Mouse (Mus musculus): ENCODE measurements around the gene Dexi.
A peak's percentile ranks its signal among the peaks of the same experiment; 100 is the strongest.

Gene Dexi

DNA sequence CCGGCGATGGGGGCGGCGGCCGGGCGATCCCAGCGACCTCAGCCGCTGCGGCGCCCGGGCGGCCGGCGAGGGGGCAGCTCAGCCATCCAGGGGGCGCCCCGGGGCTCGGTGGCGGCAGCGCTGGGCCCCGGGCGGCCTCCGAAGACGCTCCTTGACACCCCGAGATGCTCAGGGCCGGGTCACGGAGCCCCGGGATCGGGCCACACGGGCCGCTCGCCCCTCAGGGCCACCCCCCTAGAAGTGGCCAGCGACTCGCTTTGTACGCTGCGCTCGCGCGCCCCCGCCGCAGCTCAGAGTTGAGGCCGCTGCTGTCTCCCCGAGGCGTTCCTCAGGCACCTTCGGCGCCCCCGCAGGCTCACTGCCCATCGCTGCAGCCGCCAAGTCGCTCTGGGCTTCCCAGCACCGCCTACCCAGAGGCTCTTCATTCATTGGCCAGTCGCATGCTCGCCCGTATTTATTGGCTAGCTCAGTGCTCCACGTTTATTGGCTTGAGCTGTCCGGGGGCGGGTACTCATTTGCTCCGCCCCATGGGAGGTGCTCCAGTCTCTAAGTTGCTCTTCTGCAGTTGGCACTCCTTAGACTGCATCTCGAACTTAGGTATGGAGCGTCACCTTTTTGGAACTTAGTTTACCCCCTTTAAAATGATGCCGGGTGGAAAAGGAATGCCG lies at the start of gene Dexi:
Gene Dexi (minus strand): TSS at position 357 of the 668 bp plus-strand sequence.
- peak; percentile 81 to 88 for DNase-seq (ENCODE audit: low spot score in 2 of 2)

DNA sequence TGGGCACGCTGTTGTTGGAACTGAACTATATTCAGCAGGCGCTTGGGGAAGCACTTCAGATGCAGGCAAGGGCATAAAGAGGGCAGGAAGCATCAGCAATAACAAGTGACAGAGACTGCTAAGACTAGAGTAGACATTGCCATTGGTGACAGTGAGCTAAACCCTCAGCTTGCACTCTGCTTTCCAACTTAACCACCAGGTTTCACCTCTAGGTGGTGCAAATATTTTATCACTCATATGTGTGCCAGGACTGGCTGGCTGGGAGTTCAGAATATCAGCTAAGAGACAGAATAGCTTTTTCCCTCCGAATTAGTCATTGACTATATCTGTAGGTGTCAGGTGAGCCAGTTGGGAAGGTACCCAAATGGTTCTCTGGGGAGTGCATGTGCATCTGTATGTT lies 43.7 kb upstream of the Dexi start:
- no peak for DNase-seq (ENCODE audit: low spot score in 2 of 2)

- DNase-seq (ENCODE audit: low spot score in 2 of 2): no peak
Measured at GRCm38 (mm10) chr16:10585165-10585564, 42.3 kb upstream of the Dexi start.

DNA sequence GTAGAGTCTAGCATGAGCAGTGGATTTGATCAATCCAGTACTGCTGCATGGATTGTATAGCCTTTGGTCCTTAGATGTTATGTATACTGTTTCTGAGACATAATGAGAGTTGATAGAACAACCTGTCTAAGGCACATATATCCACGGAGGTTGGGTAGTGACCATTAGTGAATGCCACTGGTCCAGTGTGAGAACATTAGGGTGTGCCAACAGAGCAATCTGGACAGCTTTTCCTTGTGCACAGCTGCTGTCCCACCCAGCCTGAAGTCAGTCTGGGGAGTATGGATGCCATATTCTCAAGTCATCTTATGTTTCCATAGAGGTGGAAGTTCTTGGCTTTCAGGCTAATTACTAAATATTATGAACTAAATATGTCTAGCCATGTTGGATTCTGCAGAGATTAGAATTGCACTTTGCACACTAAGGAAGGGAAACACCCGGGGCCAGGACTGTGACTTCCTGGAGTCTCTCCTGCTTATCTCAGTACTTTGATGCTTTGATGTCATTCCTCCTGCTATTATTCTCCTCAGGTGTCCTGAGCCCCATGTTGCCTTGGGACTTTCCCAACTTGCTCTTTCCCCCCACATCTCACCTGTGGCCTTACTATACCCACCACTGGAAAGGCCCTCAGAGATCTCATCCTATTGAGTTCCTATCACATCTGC lies 38.5 kb upstream of the Dexi start:
- DNase-seq (ENCODE audit: low spot score in 2 of 2): no peak

GRCm38 (mm10) chr16:10578376-10578775 lies 35.5 kb upstream of the Dexi start:
- no peak for DNase-seq (ENCODE audit: low spot score in 2 of 2)

GRCm38 (mm10) chr16:10577548-10577947 lies 34.7 kb upstream of the Dexi start:
- DNase-seq (ENCODE audit: low spot score in 2 of 2): no peak

DNA sequence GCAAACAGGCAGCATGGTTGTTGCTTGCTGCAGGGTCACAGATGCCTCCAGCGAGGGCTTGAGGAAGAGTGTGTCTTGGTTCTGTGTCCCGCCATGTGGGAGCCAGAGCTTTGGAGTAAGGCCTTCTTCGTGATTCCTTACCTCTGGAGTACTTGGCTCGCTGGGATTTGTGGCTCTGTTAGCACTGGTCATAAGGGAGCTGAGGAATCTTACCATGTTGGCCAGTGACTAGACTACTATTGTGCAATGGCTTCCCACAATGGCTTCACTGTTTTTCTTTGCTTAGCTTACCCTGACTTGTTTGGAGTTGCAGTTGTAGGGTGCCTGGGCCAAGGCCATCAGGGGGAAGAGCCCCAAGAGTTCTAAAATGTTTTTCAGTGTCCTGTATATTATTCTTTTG lies 33.1 kb upstream of the Dexi start:
- no peak for DNase-seq (ENCODE audit: low spot score in 2 of 2)

GRCm38 (mm10) chr16:10574936-10575335 lies 32.1 kb upstream of the Dexi start:
- no peak for DNase-seq (ENCODE audit: low spot score in 2 of 2)

DNA sequence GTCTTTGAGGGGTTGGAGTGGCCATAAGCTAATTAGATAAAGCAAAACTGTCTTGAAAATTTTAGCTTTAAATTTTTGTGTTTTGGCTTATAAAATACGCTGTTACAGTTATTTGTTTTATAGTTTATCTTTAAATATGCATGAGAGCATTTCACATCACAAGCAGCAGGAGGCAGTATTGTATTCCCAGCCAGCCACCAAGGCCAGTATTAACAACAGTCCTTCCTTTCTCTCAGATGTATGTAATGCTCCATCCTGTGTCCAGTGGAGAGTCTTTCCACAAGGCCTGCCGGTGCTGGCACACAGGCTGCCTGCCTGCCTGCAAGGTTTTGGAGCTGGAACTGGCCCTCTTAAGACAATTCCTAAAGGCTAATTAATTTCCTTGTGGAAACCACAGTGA lies 29.0 kb upstream of the Dexi start:
- DNase-seq (ENCODE audit: low spot score in 2 of 2): no peak

GRCm38 (mm10) chr16:10570708-10571107 lies 27.9 kb upstream of the Dexi start:
- DNase-seq (ENCODE audit: low spot score in 2 of 2): peak; percentile 45 to 65

GRCm38 (mm10) chr16:10569809-10570395 lies 27.0 kb upstream of the Dexi start:
- DNase-seq (ENCODE audit: low spot score in 2 of 2): no peak

- DNase-seq (ENCODE audit: low spot score in 2 of 2): no peak
Measured at GRCm38 (mm10) chr16:10567153-10567552, 24.3 kb upstream of the Dexi start.

- peak; percentile 56 to 77 for DNase-seq (ENCODE audit: low spot score in 2 of 2)
Measured at GRCm38 (mm10) chr16:10565278-10565885, 22.5 kb upstream of the Dexi start.

DNA sequence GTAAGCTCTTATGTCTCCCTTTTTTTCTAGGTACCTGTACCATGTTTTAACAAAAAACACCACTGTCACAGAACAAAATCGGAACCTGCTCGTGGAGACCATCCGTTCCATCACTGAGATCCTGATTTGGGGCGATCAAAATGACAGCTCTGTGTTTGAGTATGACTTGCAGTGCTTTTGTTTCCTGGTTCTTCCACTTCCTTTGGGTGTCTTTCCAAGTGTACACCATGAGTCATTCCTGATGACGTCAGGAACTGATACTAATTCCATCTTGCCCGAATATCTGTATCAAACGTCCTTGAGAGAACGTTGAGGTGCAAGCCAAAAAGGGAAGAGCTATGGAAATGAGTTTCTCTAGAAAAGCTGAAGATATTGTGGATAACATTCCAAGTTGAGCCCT lies 17.1 kb upstream of the Dexi start:
- DNase-seq (ENCODE audit: low spot score in 2 of 2): no peak

GRCm38 (mm10) chr16:10553858-10554257 lies 11.0 kb upstream of the Dexi start:
- no peak for DNase-seq (ENCODE audit: low spot score in 2 of 2)

- no peak for DNase-seq (ENCODE audit: low spot score in 2 of 2)
Measured at GRCm38 (mm10) chr16:10551592-10551991, 8.7 kb upstream of the Dexi start.

DNA sequence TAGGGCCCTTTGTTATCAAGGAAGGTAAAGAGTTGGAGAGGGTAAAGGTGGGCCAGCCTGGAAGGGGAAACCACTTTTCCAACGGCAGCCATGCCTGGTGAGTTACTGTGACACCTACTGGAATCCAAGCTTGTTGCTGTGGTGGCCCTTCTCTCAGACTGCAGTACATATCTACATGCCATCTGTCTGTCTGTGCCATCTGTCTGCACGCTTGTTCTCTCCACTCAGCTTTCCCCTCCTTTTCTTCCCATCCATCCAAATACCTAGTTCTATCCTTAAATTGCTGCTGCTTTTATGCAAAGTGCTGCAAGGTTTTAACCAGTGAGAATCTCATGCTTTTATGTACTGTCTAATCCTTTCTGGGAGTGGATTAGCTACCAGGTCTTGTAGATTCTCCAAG lies 6.7 kb upstream of the Dexi start:
- no peak for DNase-seq (ENCODE audit: low spot score in 2 of 2)

GRCm38 (mm10) chr16:10548938-10549337 lies 6.1 kb upstream of the Dexi start:
- DNase-seq (ENCODE audit: low spot score in 2 of 2): no peak

- no peak for DNase-seq (ENCODE audit: low spot score in 2 of 2)
Measured at GRCm38 (mm10) chr16:10546865-10547264, 4.0 kb upstream of the Dexi start.

- DNase-seq (ENCODE audit: low spot score in 2 of 2): peak; percentile 91 to 95
Measured at GRCm38 (mm10) chr16:10544995-10545622, 2.3 kb upstream of the Dexi start, which contains the start of gene Clec16a. Clec16a (plus strand) TSS chr16:10545339.

DNA sequence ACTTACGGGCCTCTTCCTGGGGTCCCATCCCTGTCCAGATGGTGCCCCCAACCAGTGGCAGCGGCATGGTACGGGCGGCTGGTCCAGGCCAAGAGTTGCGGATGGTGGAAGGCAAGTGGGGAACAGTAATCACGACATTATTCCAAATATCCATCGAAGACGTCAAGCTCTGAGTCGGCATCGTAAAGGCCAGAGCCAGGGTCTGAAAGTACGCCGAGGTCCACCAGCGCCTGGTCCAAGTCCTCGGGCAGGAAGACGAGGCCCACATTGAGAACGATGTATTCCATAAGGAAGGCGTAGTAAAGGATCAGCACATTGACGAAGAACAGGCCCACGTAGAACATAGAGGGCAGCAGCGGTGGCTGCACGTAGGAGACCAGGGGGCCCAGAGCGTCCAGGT lies 588 bp downstream of the Dexi start:
- peak in 1 of 2 experiments; percentile 14 for DNase-seq (ENCODE audit: low spot score in 2 of 2)

DNA sequence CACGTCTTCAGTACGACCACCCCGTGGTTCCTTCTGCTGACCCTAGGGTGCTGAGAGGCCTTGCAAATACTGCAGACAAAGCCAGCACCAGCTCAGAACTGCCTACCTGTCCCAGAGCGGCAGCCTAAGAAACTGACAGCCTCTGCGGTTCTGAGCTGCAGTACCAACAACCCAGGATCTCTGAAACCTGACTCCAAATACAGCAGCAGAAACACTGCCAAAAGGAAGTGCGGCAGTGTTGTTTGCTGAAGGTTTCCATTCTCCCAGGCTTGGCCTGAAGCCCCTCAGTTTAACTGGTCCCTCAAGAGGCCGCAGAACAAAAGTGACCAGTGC lies 1.3 kb downstream of the Dexi start:
- DNase-seq (ENCODE audit: low spot score in 2 of 2): no peak

All from cerebellum, postnatal 4 days (tissue).